Mouse (Mus musculus) heart, adult 18-20 months (tissue): Measurements from ENCODE around the gene B3galnt2. TPM values are rescaled to one million over a fixed set of nuclear protein-coding genes. Genes with fewer than 3 reads are reported as not detected.
"Not testable (repeated sequence)": the region's sequence is repeated elsewhere in the genome, so short reads cannot be mapped to it uniquely, and the experiment has no call there.

Experiments
- DNase-seq, 2 experiments: peaks; one replicate each; pipeline ENCODE4 v3.0.0; 2021 to 2022; ENCODE audit warnings: mixed read lengths in 1 of 2
- long read RNA-seq, 2 experiments: library from polyadenylated mRNA; stranded (forward); transcript quantifications; one replicate each; pipeline ENCODE4 v2.0.0; 2021
- total RNA-seq, 2 experiments: library from RNA; stranded (reverse); gene quantifications; 2 replicates each; pipeline ENCODE4 v1.2.3; 2021

Gene B3galnt2
- 10 to 100 TPM; 26.3 to 31.3 TPM for total RNA-seq
- long read RNA-seq, experiment 1, transcript B3galnt2-201 (12 exons, 3,892 nt), result major isoform, 33 of 51 reads
- long read RNA-seq, experiment 1, partial matches to known transcripts, result 3 of 51 reads
- long read RNA-seq, experiment 1, other reads (novel, unspliced or antisense), result 14 of 51 reads
- long read RNA-seq, experiment 2, transcript B3galnt2-201 (12 exons, 3,892 nt), result major isoform, 9 of 20 reads
- long read RNA-seq, experiment 2, partial matches to known transcripts, result 2 of 20 reads
- long read RNA-seq, experiment 2, other reads (novel, unspliced or antisense), result 8 of 20 reads

DNA sequence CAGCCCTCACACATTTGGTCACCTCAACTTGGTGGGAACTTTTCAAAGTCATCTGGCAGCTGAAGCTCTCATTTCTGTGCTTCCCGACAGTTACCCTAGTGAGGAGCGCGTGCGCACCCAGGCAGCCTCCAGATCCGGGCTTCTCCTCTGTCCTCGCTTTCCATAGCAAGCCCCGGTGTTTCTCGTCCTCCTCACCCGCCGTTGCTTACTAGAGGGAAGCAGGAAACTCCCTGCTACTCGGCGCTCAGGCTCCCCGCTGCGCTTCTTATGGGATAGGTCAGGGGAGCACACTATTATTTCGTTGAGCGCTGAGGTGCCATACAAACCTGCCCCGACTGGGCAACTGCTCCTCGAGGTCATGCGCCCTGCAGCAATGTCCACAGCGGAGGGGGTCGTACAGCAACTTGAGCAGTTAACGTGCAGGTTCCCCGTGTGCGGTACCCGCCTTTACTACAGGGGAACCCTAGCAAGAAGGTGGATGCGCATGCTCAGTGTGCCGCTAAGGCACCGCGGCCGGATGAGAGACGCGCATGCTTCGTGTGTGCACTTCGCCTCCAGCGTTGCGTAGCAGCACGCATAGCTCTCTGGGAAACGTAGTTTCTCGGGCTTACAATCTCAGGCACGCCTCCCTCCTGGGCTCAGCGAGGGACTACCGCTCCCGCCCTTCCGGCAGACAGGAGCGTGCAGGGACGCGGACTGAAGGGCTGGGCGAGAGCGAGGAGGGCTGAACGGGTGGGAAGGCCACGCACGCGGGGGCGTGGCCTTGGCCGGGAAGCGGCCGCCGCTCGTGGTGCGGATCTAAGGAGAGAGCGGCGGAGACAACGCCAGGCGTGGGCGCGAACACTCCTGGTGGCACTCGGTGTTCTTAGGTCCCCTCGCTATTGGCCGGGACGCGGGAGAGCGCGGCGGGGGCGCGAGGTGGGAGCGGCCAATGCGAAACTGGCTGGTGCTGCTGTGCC lies at the start of gene B3galnt2:
Gene B3galnt2 (plus strand): TSS at position 596 of the 959 bp plus-strand sequence.
- peak; percentile 96 to 99 for DNase-seq

- DNase-seq, result no peak
Observed at GRCm38 (mm10) chr13:13911341-13911740, 42.9 kb upstream of the B3galnt2 start.

DNA sequence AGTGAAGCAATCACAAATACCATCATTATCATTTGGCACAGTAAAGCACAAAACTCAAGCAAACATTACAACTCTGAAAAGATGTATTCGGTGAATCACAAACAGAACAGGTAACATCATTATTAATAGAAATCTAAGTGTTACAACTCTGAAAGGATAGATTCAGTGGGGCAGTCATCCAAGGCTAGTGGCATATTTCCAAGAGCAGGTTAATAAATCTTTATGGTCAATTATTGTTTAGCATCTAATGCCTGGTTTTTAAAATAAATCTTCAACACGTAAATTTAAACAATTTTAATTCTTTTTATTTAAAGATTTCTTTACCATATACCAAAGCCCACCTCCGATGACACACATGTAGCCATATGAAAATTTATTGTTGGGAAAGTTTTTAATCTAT lies 34.9 kb upstream of the B3galnt2 start:
- no peak for DNase-seq

GRCm38 (mm10) chr13:13922526-13922925 lies 31.7 kb upstream of the B3galnt2 start:
- no peak for DNase-seq

DNA sequence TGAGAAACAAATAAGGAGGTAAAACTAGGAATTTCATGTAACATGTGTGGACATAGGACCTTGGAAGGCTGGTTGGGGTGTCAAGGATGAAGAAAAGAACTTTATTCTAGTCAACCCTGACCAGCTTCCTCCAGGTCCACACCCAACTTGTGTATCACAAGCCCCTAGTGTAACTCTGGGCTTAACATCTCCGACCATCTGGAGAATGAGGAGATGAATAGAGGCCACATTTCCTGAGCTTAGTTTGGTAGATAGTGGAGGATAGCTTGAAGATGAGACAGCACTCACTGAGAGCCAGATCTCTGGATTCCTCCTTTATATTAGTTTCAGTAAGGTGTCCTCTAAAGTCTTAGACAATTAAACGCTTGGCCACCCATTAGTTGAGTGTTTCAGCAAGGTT lies 24.3 kb upstream of the B3galnt2 start:
- DNase-seq, result no peak

GRCm38 (mm10) chr13:13954931-13955330 lies 662 bp downstream of the B3galnt2 start:
- peak; percentile 49 to 63 for DNase-seq

- no peak for DNase-seq
Observed at GRCm38 (mm10) chr13:13956686-13957085, 2.4 kb downstream of the B3galnt2 start.

DNA sequence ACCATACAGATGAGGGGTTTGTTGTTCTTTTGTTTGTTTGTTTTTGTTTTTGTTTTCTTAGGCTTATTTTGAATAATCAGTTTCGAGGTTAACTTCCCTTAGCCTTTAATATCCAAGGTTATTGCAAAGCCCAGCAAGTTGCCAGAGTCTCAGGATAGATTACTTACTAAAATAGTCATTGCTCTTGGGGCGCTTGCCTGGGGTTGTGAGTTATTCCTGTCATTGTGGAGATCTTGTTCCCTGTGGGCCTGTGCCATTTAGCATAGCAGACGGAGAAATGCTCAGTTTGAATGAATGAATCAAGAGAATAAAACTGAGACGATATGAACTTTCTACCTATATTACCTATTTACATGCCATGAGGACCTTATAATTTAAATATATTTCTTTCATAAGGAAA lies 5.9 kb downstream of the B3galnt2 start:
- peak in 1 of 2 experiments; percentile 40 for DNase-seq

- DNase-seq, result no peak
Observed at GRCm38 (mm10) chr13:13961046-13961445, 6.8 kb downstream of the B3galnt2 start.

- DNase-seq, result no peak
Observed at GRCm38 (mm10) chr13:13965388-13965964, 11.2 kb downstream of the B3galnt2 start.

- DNase-seq, result no peak
Observed at GRCm38 (mm10) chr13:13966172-13966571, 11.9 kb downstream of the B3galnt2 start.

DNA sequence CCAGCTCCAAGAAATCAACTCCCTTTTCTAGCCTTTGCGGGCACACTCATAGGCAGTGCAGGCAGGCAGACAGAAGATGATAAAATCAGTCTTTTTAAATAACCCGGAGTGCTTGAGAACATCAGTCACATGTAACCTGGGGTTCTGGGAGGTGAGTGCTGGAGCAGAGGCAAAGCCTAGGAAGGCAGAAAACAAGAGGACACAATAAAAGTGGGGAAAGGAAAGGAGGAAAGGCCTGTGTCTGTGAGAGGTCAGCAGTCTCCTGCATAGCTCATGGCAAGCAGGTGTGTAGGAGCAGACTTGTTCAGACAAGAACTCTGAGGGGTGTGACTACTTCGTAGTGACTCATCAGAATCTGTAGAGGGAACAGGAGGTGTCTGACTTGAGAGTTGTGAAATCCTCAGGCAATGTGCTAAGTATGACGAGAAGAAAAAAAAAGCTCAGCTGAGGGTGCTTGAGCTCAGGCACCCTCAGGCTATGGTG lies 14.4 kb downstream of the B3galnt2 start:
- peak; percentile 23 to 32 for DNase-seq

DNA sequence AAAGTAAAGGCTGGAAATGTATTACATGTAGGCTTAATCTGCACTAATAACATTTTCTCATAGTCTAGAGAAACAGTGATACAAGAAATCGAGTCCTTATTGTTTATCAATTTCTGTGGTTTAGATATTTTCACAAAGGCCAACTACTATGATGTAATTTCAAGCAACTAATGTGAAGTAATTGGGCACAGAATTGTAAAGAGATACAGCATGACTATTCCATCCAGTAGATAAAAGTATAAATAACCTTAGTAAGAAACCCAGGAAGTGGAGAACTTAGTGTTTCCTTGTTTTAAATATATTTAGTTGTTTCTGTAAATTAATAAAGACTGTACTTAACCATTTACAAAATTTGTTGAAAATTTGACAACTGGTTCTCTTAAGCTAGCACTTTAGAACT lies 15.5 kb downstream of the B3galnt2 start:
- DNase-seq, result no peak

GRCm38 (mm10) chr13:13981842-13982241 lies 27.6 kb downstream of the B3galnt2 start:
- DNase-seq, result not testable (repeated sequence)

DNA sequence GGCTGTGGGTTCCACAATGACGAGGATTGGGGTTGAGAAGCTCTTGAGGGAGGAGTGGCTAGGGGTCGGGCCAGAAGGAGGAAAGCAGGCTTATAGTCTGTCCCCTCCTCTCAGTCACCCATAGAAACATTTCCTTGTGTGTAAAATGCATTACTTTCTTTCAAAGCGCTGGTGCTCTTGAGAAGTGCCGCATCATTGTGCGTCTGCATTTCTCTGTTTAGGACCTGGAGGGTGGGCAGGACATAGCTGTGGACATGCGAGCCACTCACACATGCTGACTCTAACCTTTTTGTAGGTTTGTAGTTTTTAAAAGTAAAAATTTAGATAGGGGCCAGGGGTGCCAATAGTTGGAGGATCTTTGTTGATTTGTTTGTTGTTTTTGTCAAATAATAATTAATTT lies 29.3 kb downstream of the B3galnt2 start:
- DNase-seq, result no peak

DNA sequence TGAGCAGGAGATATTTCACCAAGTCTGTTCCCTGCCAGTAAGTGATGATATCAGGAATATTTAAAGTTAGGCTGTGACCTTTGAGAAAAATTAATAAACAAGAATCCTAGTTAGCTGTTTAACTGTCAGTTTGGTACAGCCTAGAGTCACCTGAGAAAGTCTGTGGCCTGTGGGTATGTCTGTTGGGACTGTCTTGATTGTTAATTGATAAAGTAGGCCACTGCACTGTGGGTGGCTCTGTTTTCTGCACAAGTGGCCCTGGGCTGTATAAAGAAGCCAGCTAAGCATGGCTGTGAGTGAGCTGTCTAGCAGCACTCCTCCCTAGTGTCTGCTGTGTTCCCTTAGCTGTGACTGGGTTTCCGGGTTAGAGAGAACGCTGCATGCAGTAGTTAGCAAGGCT lies 34.9 kb downstream of the B3galnt2 start:
- no peak for DNase-seq

- DNase-seq, result no peak
Observed at GRCm38 (mm10) chr13:13990391-13990790, 36.1 kb downstream of the B3galnt2 start.

GRCm38 (mm10) chr13:13993041-13993440 lies 38.8 kb downstream of the B3galnt2 start:
- DNase-seq, result no peak

GRCm38 (mm10) chr13:13995046-13995445 lies 40.8 kb downstream of the B3galnt2 start:
- no peak for DNase-seq

DNA sequence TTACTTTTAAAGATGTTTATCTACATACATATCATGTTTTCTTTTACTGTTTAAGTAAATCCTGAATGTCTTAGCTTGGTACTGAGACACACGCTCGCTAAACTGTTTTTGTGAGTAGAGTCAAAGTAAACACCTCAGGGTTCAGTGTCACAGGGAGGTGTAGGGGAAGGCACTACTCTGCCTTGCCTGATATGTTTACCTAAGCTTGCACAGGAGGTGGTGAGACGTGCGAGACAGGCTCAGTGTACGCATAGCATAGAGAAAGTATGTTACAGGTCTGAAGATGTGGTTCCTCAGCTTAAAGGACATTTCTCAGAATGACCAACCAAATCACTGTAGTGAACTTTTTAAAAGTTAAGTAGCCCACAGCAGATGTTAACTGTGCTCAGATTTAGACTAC lies 43.2 kb downstream of the B3galnt2 start:
- no peak for DNase-seq

DNA sequence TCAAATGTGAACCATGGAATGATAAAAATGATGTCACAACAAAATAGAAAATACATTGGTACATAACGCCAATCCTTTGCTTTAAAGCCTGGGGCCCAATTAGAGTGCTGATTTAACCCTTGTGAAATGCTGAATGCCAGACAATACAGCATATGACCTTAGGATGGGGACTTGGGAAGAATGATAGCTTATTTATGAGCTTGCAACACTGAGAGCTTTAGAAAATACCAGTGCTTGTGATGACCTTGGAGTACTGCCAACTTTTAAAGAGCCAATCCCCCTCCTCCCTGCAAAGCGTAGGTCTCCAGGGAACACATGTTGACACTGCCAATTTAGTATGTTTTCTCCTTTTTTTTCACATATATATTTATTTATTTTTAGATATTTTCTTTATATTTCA lies 48.4 kb downstream of the B3galnt2 start:
- no peak for DNase-seq

DNA sequence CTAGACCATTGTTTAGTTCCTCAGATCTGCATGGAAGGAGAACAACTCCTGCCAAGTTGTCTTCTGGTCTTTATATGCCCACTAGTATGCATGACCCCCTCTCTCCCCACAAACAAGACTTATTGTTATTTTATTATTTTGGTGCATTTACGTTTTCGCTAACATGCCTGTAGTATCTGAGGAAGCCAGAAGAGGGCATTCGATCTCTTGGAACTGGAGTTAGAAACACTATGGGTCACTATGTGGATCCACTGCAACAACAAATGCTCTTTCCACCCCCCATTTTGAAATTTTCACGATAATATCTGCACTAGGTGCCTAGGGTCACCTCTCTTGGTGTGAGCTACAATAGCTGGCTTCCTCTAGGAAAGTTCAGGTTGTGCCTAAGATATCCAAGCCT lies 49.8 kb downstream of the B3galnt2 start:
- peak in 1 of 2 experiments; percentile 17 for DNase-seq

DNA sequence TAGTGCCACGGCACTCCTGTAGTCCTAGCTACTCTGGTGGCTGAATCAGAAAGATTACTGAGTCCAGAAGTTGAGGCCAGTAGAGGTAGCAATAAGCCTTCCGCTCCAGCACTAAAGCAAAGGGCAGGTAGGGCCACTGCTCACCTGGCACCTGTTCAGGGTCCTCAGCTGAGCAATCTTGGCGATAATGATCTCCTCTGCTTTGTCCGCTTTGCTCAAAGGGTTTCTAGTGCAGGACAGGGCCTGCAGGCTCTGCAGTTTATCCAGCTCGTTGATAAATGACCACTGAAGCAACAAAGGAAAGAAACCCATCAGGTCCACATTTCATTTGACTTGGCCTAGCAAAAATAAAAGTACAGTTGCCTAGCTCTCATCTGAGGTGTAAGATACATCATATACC lies 50.7 kb downstream of the B3galnt2 start:
- DNase-seq, result no peak
